ENCODE assay signal across 13 mouse cellular contexts in the genomic region with DNA sequence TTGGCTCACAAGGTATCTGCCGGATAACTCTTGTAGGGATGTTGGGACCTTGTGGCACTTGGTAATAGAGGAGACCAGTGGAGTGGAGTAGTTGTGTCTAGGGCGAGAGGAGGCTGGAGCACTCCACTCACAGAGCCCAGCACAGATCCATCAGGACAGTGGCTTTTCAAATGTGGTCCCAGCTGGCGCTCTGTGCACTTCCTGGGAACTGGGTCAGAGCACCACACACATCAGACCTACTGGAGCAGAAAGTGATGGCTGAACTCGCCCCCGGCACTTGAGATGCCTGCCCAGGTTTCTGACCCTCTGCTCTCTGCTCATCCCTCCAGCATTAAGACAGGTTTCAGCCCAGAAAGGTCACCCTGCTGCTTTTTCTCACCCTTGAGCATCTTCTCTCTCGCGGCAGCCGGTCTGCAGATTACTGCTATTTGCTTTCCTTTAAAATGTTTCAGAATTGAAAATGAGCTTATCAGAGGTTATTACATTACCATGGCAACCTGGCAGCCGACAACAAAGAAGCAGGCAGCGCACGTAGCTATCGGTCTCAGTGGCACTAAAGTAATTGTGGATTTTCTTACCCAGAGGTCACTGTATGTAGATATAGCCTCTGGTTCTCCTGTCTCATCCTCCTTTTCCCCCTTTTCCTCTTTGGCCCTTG. TPM values are rescaled to one million over a fixed set of nuclear protein-coding genes. Genes with fewer than 3 reads are reported as not detected.
DNase-seq lines count a peak whose midpoint lies in the region; ATAC-seq and TF ChIP-seq lines count a peak whose summit lies in the region.
"Had no signal": no experiment of that assay in that cellular context is flagged by ENCODE, and none has a peak within 500 bp of the region (broad histone marks: within the 10 kb centered on the region; RNA-seq: fewer than 3 reads in every experiment).

No protein-coding gene starts in this region.

- DNase-seq in MN1 (ENCODE audit: low spot score) (peak; percentile 51), adipocyte (ENCODE audit: low spot score) (no peak), liver (no peak)
- DNase-seq in brain, embryonic 14.5 days (ENCODE audit: low read depth): peak; percentile 92
- DNase-seq in hindbrain, embryonic 11.5 days (ENCODE audit: low spot score): peak; percentile 38
- DNase-seq in left cerebral cortex, adult 18-20 months (ENCODE audit: low spot score in 2 of 2): no peak
- no peak for DNase-seq in heart, adult 8-10 months (ENCODE audit: low spot score)
- DNase-seq: adrenal gland, adult 8-10 months; gastrocnemius, postnatal 25 days; kidney, adult 11 months had no signal

- no peaks in the 10 kb centered on the region for H3K9me3 ChIP-seq in hindbrain, embryonic 11.5 days (ENCODE audit: control insufficient read depth, low read length)
- no peaks in the 10 kb centered on the region for H3K9me3 ChIP-seq in midbrain, embryonic 12.5 days
- H3K9me3 ChIP-seq: lung, embryonic 15.5 days had no signal

- no peak overlapping the region for H3K4me2 ChIP-seq in hindbrain, embryonic 11.5 days (replicated peaks; ENCODE audit: low read depth, low read length)
- 0 out of 2 replicates have a peak overlapping the region, but pooled peaks have one; percentile 3 for H3K4me2 ChIP-seq in midbrain, embryonic 12.5 days (replicated peaks)
- H3K4me2 ChIP-seq: lung, embryonic 15.5 days had no signal

- WGBS in hindbrain, embryonic 11.5 days: 52% methylated on average over 12 of the region's 12 CpGs
- WGBS in midbrain, embryonic 12.5 days: 32% methylated on average over 12 of the region's 12 CpGs

- H3K36me3 ChIP-seq in hindbrain, embryonic 11.5 days (ENCODE audit: control insufficient read depth, insufficient read depth, low read length): no peaks in the 10 kb centered on the region
- H3K36me3 ChIP-seq in midbrain, embryonic 12.5 days: no peaks in the 10 kb centered on the region
- H3K36me3 ChIP-seq: lung, embryonic 15.5 days had no signal

- no peak overlapping the region for H3K4me3 ChIP-seq in hindbrain, embryonic 11.5 days (ENCODE audit: low read depth, low read length)
- H3K4me3 ChIP-seq in midbrain, embryonic 12.5 days: no peak overlapping the region
- H3K4me3 ChIP-seq: lung, embryonic 15.5 days had no signal

- TF ChIP-seq CTCF in brain, embryonic 14.5 days (IDR thresholded peaks at IDR 0.05; ENCODE audit: borderline replicate concordance, extremely low read depth, insufficient read depth, insufficient read length): no peak

- no peak overlapping the region for H3K9ac ChIP-seq in hindbrain, embryonic 11.5 days (ENCODE audit: low read depth, low read length)
- 0 out of 2 replicates have a peak overlapping the region, but pooled peaks have one; percentile 1 for H3K9ac ChIP-seq in midbrain, embryonic 12.5 days (replicated peaks)
- H3K9ac ChIP-seq: lung, embryonic 15.5 days had no signal

- peaks cover 5% of the 10 kb centered on the region for H3K4me1 ChIP-seq in hindbrain, embryonic 11.5 days (replicated peaks; ENCODE audit: control insufficient read depth, insufficient read depth, low read length)
- H3K4me1 ChIP-seq in midbrain, embryonic 12.5 days: peaks cover 28% of the 10 kb centered on the region

- no peaks in the 10 kb centered on the region for H3K27me3 ChIP-seq in hindbrain, embryonic 11.5 days (ENCODE audit: control insufficient read depth, insufficient read depth, low read length)
- H3K27me3 ChIP-seq in midbrain, embryonic 12.5 days: no peaks in the 10 kb centered on the region
- H3K27me3 ChIP-seq: lung, embryonic 15.5 days had no signal

- TF ChIP-seq POLR2A in brain, embryonic 14.5 days (IDR thresholded peaks at IDR 0.05; ENCODE audit: borderline replicate concordance, extremely low read depth, insufficient read depth, insufficient read length, poor library complexity, severe bottlenecking): no peak

- peak; percentile 61 for ATAC-seq in hindbrain, embryonic 11.5 days (ENCODE audit: low FRiP score)
- ATAC-seq in midbrain, embryonic 12.5 days (ENCODE audit: low FRiP score, low read depth): peak; percentile 54

- peak overlapping the region; percentile 34 for H3K27ac ChIP-seq in hindbrain, embryonic 11.5 days (ENCODE audit: low read depth, low read length)
- H3K27ac ChIP-seq in midbrain, embryonic 12.5 days (replicated peaks): peak overlapping the region; percentile 87
- H3K27ac ChIP-seq: lung, embryonic 15.5 days had no signal

RNA-seq across cellular contexts. Expression of gene Ghrh, which starts 1.9 kb away (rescaled TPM):
- polyA plus RNA-seq in brain, embryonic 14.5 days (2012; rRNA removed): 2.1 and 2.8 TPM in 2 replicates
- polyA plus RNA-seq in hindbrain, embryonic 11.5 days (2014; fragmentation: Nextera tagmentation; extraction: Ambion mirVana): 1.0 TPM in 2 replicates
- 1.0 and 1.1 TPM in 2 replicates for polyA plus RNA-seq in midbrain, embryonic 12.5 days (2016; fragmentation: Nextera tagmentation; extraction: Ambion mirVana)
- not detected for total RNA-seq in left cerebral cortex, adult 18-20 months (2021)
- not detected for total RNA-seq in heart, adult 8-10 months (2022)
- total RNA-seq: adrenal gland, adult 8-10 months; gastrocnemius, postnatal 25 days; left cerebral cortex, postnatal 10 days had no signal
- polyA plus RNA-seq: lung, embryonic 15.5 days had no signal

RNA-seq across cellular contexts. Expression of gene Manbal, which starts 18.1 kb away (rescaled TPM):
- polyA plus RNA-seq in brain, embryonic 14.5 days (2012; rRNA removed): 80.2 and 93.0 TPM in 2 replicates
- 36.2 and 37.2 TPM in 2 replicates for polyA plus RNA-seq in hindbrain, embryonic 11.5 days (2014; fragmentation: Nextera tagmentation; extraction: Ambion mirVana)
- polyA plus RNA-seq in midbrain, embryonic 12.5 days (2016; fragmentation: Nextera tagmentation; extraction: Ambion mirVana): 66.5 and 75.6 TPM in 2 replicates
- total RNA-seq in left cerebral cortex, adult 18-20 months (2021): 10 to 100 TPM; 54.6 to 56.6 TPM
- 10 to 100 TPM; 19.6 to 24.3 (median 22.9) TPM for total RNA-seq in heart, adult 8-10 months (2022)

Comparison
In these comparisons a context has a peak if more than half of its experiments do, and no peak if none do; other contexts are left out.
1. DNase-seq: peak in MN1 (single experiment), brain, embryonic 14.5 days (single experiment) and hindbrain, embryonic 11.5 days (single experiment); none in adipocyte (single experiment), liver (single experiment), left cerebral cortex, adult 18-20 months (0 of 2) and heart, adult 8-10 months (single experiment).